Mouse (Mus musculus): ENCODE results near the gene Rheb. TPM values are rescaled to one million over a fixed set of nuclear protein-coding genes. Genes with fewer than 3 reads are reported as not detected.
A peak's percentile ranks its signal among the peaks of the same experiment; 100 is the strongest.
"Not testable (repeated sequence)": the region's sequence is repeated elsewhere in the genome, so short reads cannot be mapped to it uniquely, and the experiment has no call there.

Gene Rheb
- polyA plus RNA-seq, 1 experiment from 2014 or later = 246 TPM

DNA sequence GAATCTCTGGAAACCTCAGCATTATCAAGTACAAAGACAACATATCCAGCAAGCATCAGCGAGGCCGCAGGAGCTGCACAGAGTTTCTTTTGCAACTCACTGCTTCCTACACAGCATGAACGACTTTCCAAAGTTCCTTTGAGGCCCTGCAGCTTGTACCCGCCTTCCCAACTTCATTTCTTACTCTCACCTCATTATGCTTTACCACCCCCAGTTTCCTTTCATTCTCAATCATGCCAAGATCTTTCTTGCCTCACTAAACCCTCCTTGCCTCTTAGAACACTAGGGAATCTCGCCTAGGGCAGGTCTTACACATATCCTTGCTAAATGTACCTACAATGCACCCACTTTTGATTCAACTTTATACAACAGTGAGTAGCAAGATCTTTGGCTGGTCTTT is 7.9 kb downstream of the Rheb start:
- H3K27ac ChIP-seq = no peak overlapping the region
- no peak overlapping the region for H3K9ac ChIP-seq
- H3K27me3 ChIP-seq (replicated peaks) = no peaks in the 10 kb centered on the region
- ATAC-seq = no peak
- no peaks in the 10 kb centered on the region for H3K9me3 ChIP-seq
- no peak overlapping the region for H3K4me3 ChIP-seq (replicated peaks)
- H3K4me1 ChIP-seq (replicated peaks) = 0 out of 2 replicates have a peak, but pooled peaks cover 3% of the 10 kb centered on the region
- 76% methylated on average over 5 of the region's 5 CpGs for WGBS
- H3K4me2 ChIP-seq (replicated peaks) = no peak overlapping the region
- no peaks in the 10 kb centered on the region for H3K36me3 ChIP-seq

DNA sequence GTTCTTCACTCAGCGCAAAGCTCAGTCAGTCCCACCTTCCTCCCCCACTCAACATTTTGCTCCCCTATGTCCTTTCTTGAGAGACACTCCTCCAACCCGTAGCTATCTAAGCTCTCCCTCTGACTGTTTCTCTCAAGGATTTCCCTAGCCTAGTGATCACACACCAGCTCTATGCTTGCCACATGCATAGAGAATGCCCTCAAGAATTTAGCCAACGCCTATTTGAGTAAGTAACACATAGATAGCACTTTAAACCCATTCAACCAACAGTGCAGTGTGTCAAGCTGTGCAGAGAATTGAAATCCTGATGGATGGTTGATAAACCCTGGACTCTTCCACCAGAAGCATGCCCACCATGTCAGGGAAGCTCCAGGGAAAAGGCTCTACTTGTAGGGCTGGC is 10.5 kb downstream of the Rheb start:
- 81% methylated on average over 3 of the region's 3 CpGs for WGBS
- peaks cover 4% of the 10 kb centered on the region; the same call in 1 of the 2 replicates for H3K4me1 ChIP-seq (replicated peaks)
- no peak overlapping the region for H3K4me2 ChIP-seq (replicated peaks)
- H3K9me3 ChIP-seq = no peaks in the 10 kb centered on the region
- H3K27me3 ChIP-seq (replicated peaks) = no peaks in the 10 kb centered on the region
- H3K4me3 ChIP-seq (replicated peaks) = no peak overlapping the region
- no peak overlapping the region for H3K27ac ChIP-seq
- no peak overlapping the region for H3K9ac ChIP-seq
- ATAC-seq = no peak
- H3K36me3 ChIP-seq = no peaks in the 10 kb centered on the region

DNA sequence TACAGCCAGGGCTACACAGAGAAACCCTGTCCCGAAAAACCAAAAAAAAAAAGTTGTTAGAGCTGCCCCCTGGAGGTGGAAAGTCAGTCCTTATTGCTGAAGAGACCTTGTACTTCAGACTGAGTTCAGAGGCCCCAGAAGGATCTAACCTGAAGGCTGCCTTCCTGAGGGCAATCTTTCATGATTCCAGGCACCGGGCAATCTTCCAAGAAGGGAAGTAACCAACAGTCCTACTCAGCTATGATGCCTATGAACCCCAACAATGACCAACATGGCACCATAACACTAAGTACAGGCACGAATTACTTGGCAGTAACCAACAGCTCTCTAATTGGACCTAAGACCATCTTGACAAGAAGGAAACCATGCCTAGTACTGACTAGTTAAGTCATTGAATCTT is 14.0 kb downstream of the Rheb start:
- Histone ChIP-seq H3K4me3 (replicated peaks) (no peak overlapping the region), H3K36me3 (no peaks in the 10 kb centered on the region), H3K9me3 (no peaks in the 10 kb centered on the region), H3K4me1 (replicated peaks) (peaks cover 11% of the 10 kb centered on the region), H3K27me3 (replicated peaks) (no peaks in the 10 kb centered on the region), H3K9ac (no peak overlapping the region), H3K4me2 (replicated peaks) (no peak overlapping the region), H3K27ac (no peak overlapping the region)
- WGBS = 87% methylated on average over 3 of the region's 3 CpGs
- no peak for ATAC-seq

DNA sequence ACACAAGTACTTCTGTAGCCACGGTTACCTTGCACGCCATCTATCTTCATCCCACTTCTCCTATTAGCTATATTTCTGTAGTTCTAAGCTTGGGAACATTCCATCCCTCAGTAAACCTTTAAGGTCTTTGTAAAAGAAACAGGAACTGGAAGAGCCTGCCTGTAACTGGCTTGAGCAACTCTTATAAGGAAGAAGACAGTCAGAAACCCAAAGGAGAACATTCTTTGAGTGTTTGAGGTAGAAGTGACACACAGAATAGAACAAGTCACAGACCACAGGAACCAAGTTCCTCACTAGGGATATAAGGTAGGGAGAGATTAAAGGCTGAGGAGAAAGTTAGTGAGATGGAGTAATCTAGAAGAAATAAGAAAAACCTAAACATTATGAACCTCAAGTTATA is 15.3 kb downstream of the Rheb start:
- Histone ChIP-seq H3K9me3 (no peaks in the 10 kb centered on the region), H3K36me3 (no peaks in the 10 kb centered on the region), H3K4me1 (replicated peaks) (peaks cover 11% of the 10 kb centered on the region), H3K9ac (no peak overlapping the region), H3K4me2 (replicated peaks) (no peak overlapping the region), H3K27me3 (replicated peaks) (no peaks in the 10 kb centered on the region), H3K4me3 (replicated peaks) (no peak overlapping the region), H3K27ac (no peak overlapping the region)
- no peak for ATAC-seq
- WGBS = 80% methylated on average over 2 of the region's 2 CpGs

DNA sequence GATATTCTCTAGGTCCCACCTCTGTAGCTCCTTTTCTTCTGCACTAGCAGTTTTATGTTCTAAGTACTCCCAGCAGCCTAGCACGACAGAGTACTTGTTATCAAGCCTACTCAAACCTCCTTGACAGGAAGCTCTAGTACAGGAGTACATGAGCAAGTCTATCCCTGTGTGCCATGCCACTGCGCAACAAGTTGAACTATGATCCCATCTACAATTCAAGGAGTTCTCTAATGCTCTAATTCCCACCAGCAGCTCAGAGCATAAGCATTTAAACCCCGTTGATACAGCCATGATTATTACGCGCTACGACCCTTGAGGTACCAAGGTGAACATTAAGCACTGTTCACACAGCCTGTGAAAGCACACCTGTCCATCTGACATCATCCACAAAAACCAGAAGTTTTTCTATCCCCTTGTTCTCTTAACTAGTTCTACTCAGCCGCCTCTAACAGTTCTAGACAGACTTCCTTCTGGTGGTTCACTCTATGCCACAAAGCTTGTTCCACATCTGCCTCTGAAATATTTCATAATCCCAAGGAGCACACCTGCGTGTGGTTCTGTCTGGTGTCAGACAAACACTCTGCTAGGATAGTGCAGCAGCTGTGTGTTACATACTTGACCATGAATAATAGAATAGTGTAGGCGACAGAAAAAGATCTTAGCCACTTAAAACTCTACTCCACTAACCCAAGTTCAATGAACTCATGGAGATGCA is 16.2 kb downstream of the Rheb start:
- no peak overlapping the region for H3K27ac ChIP-seq
- peaks cover 15% of the 10 kb centered on the region for H3K4me1 ChIP-seq (replicated peaks)
- WGBS = 71% methylated on average over 9 of the region's 9 CpGs
- no peaks in the 10 kb centered on the region for H3K36me3 ChIP-seq
- H3K4me2 ChIP-seq (replicated peaks) = no peak overlapping the region
- ATAC-seq = peak; percentile 39; the same call in 1 of the 2 replicates
- no peak overlapping the region for H3K9ac ChIP-seq
- no peak overlapping the region for H3K4me3 ChIP-seq (replicated peaks)
- no peaks in the 10 kb centered on the region for H3K27me3 ChIP-seq (replicated peaks)
- no peaks in the 10 kb centered on the region for H3K9me3 ChIP-seq

DNA sequence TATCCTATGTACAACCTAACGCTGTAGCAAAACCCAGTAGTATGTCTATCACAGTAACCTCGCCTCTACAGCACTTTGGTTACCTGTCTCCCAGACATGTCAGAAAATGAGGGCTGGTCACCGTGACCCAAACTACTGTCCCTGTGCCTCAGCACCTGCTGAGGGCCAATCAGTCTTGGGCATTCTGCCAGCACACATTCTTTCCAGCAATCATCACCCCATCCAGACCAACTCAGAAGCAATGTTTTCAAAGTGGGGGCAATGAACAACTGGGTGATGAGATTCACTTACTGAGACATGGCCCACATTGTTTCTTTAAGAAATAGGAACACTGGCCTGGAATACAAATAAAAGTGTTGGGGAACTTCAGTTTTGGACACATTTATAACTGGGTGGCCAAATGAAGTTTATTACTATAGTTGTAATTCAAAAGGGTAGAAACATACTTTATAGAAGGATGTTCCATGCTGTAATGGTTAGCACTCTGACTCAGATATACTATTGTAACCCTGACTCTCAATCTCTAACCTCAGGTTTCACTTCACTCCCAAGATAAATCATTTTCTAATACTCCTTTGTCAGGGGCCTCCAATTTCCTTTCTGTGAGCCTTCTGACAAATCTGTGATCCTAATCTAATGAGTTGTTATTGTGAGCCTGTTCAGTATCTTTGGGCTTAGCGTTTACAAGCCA is 16.9 kb downstream of the Rheb start:
- no peak overlapping the region for H3K9ac ChIP-seq
- H3K9me3 ChIP-seq = no peaks in the 10 kb centered on the region
- no peak overlapping the region for H3K27ac ChIP-seq
- no peak overlapping the region for H3K4me3 ChIP-seq (replicated peaks)
- peak; percentile 16; the same call in 1 of the 2 replicates for ATAC-seq
- no peaks in the 10 kb centered on the region for H3K27me3 ChIP-seq (replicated peaks)
- H3K4me2 ChIP-seq (replicated peaks) = no peak overlapping the region
- H3K36me3 ChIP-seq = no peaks in the 10 kb centered on the region
- H3K4me1 ChIP-seq (replicated peaks) = peaks cover 17% of the 10 kb centered on the region
- WGBS = 72% methylated on average over 4 of the region's 4 CpGs

DNA sequence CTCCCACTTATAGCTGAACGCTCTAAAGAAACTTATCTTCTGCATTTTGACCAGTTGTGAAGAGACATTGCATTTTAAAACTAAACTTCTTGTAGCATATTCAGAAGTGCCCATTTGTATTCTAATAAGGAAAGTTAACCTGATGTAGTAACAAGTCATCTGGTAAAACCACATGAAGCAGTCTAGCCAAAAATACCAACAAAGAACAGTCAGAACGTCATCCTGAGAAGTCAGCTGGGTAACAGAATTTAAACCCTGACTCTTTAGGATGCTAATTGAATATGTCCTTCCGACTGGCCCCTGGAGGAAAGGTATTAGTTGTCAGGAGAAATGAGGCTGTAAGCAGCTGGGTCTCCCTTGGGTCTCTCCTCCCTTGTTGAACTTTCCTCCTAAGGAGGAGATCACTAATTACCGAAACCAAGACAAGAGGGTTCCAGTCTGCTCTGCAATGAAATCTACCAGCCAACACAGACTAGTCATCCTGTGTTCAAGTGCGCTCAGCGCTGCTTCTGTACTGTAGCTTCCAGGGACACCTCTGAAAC is 18.5 kb downstream of the Rheb start:
- no peak for ATAC-seq
- peaks cover 17% of the 10 kb centered on the region for H3K4me1 ChIP-seq (replicated peaks)

DNA sequence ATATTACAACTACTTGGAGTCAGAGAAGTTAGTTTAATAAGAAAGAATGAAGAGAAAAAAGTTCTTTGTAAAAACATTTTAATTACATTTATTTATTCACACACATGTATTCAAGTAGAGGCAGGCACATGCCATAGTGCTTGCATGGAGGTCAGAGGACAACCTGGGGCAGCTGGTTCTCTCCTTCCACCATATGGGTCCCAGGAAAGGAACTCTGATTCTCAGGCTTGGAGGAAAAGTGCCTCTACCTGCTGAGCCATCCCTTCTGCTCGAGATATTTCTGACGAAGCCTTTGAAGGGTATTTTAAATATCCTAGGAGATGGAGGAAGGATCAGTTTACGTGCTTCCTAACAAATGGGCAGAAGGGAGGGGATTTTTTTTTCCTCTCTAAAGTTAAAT is 19.6 kb downstream of the Rheb start:
- no peaks in the 10 kb centered on the region for H3K36me3 ChIP-seq
- H3K9ac ChIP-seq = no peak overlapping the region
- no peak overlapping the region for H3K27ac ChIP-seq
- H3K27me3 ChIP-seq (replicated peaks) = no peaks in the 10 kb centered on the region
- no peak overlapping the region for H3K4me3 ChIP-seq (replicated peaks)
- WGBS = 72% methylated on average over 3 of the region's 3 CpGs
- H3K4me2 ChIP-seq (replicated peaks) = no peak overlapping the region
- H3K4me1 ChIP-seq (replicated peaks) = peaks cover 17% of the 10 kb centered on the region
- no peak for ATAC-seq
- no peaks in the 10 kb centered on the region for H3K9me3 ChIP-seq

More for the DNA sequence above, 18.5 kb downstream of the Rheb start:
- WGBS = 83% methylated on average over 6 of the region's 6 CpGs
- no peak overlapping the region for H3K4me2 ChIP-seq (replicated peaks)
- no peak overlapping the region for H3K4me3 ChIP-seq (replicated peaks)
- no peak overlapping the region for H3K9ac ChIP-seq
- H3K36me3 ChIP-seq = no peaks in the 10 kb centered on the region
- no peaks in the 10 kb centered on the region for H3K9me3 ChIP-seq
- H3K27ac ChIP-seq = no peak overlapping the region
- H3K27me3 ChIP-seq (replicated peaks) = no peaks in the 10 kb centered on the region

DNA sequence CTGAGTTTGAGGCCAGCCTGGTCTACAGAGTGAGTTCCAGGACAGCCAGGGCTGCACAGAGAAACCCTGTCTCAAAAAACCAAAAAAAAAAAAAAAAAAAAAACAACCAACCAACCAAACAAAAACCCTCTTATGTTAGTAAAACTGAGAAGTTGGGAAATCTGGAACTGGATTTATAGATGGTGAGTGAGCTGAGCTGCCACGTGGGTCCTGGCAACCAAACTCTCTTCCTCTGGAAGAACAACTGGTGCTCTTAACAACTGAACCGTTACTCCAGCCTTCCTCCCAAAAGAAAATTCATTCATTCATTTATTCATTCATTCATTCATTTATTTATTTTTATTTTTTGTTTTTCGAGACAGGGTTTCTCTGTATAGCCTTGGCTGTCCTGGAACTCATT is 20.2 kb downstream of the Rheb start:
- H3K4me1 ChIP-seq (replicated peaks) = peaks cover 17% of the 10 kb centered on the region
- not testable (repeated sequence) for H3K27ac ChIP-seq; H3K27me3 ChIP-seq (replicated peaks); H3K9ac ChIP-seq; H3K36me3 ChIP-seq; H3K4me2 ChIP-seq (replicated peaks); H3K9me3 ChIP-seq; H3K4me3 ChIP-seq (replicated peaks); ATAC-seq
- WGBS = 74% methylated on average over 3 of the region's 3 CpGs

DNA sequence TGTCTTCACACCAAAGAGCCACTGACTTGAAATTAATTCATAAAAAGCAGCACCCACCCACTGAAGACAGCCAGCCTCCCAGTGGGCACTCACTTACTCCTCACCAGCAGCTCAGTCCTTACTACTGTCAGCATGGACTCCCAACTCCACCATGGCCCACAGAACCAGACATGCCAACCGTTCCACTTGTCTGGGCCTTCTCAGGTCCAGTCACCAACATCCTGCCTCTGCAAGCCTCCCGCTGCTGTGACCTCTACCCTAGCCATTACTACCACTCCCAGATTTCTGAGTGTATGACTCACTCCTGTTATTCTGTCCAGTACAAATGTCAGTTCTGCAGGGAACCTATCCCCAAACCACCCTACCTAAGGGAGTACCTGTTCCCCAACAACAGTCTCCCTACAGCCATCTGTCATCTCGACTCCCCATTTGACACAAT is 21.0 kb downstream of the Rheb start:
- Histone ChIP-seq H3K4me2 (replicated peaks) (no peak overlapping the region), H3K9ac (no peak overlapping the region), H3K27ac (peak overlapping the region; percentile 60), H3K27me3 (replicated peaks) (no peaks in the 10 kb centered on the region), H3K4me3 (replicated peaks) (no peak overlapping the region), H3K9me3 (no peaks in the 10 kb centered on the region), H3K36me3 (peaks cover 6% of the 10 kb centered on the region), H3K4me1 (replicated peaks) (peaks cover 13% of the 10 kb centered on the region)
- peak; percentile 51 for ATAC-seq
- 66% methylated on average over 3 of the region's 3 CpGs for WGBS

DNA sequence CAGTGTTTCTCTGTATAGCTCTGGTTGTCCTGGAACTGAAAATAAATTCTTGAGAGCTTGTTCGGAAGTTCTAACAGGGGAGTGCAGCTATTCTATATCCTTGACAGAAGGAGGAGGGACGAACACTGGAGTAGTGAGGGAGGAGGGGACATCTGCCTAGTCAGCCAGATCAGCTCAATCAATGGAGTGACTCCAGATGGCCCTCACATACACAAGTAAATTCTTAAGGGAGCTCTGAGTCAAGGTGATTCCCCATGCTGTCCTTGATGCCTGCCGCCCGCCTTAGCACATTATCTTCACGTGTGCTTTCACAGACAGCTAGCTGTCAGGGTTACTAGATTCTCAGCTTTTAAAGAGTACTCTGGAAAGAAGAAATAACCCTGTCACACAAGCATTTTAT is 21.8 kb downstream of the Rheb start:
- Histone ChIP-seq H3K4me2 (replicated peaks) (no peak overlapping the region), H3K36me3 (peaks cover 8% of the 10 kb centered on the region), H3K9me3 (no peaks in the 10 kb centered on the region), H3K4me3 (replicated peaks) (no peak overlapping the region), H3K9ac (no peak overlapping the region), H3K27ac (no peak overlapping the region), H3K4me1 (replicated peaks) (peaks cover 13% of the 10 kb centered on the region), H3K27me3 (replicated peaks) (no peaks in the 10 kb centered on the region)
- no peak for ATAC-seq
- 65% methylated on average over 5 of the region's 5 CpGs for WGBS

DNA sequence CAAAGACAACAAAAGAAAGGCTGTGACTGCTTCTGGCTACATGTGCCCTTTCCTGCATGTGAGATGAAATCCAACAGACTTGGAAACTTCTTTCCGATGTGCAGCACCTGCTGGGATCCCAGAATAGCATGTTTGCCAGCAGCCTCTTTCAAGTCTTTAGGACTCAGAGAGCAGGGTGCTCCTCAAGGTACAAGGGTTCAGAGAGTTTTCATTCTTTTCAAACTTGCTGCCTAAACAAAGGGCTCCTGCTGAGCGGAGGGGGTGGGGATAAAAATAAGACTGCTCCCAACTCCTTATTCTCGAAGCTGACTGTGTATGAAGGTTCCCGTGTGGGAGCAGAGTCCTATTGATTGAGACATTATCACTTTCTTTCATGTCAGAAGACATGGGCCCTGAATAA is 25.2 kb downstream of the Rheb start:
- H3K4me2 ChIP-seq (replicated peaks) = no peak overlapping the region
- no peak overlapping the region for H3K9ac ChIP-seq
- H3K4me3 ChIP-seq (replicated peaks) = no peak overlapping the region
- peaks cover 11% of the 10 kb centered on the region for H3K36me3 ChIP-seq
- 83% methylated on average over 4 of the region's 4 CpGs for WGBS
- no peaks in the 10 kb centered on the region for H3K27me3 ChIP-seq (replicated peaks)
- ATAC-seq = no peak
- no peaks in the 10 kb centered on the region for H3K9me3 ChIP-seq
- H3K4me1 ChIP-seq (replicated peaks) = peaks cover 8% of the 10 kb centered on the region
- no peak overlapping the region for H3K27ac ChIP-seq

Data from intestine, embryonic 15.5 days (tissue).